Comparison of ENCODE assay signal across 8 mouse cellular contexts in the genomic region with DNA sequence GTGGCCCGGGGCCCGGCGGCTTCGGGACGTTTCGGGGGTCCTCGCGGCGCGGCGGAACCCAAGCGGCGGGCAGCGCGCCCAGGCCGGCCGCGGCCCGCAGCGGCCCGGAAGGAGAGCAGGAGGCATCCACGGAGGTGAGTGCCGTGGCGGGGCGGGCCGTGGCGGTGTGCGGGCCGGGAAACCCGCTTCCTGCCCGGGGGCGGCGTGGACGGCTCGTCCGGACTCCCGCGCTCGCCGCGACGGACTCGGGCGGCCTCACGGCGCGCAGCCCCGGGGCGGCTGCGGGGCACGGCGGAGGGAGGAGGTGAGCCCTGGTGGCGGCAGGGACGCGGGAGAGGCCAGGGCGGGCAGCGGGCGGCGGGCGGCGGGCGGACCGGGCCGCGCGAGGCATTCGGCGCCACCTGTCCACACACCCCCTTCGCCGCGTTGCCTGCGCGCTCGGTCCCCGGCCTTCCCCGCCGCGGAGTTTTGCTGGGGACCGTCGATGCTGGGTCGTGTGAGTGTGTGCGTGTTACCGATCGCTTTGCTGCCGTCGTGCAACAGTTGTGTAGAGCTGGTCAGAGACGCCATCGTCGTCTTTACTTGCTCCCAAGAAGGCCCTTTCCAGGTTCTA. TPM values are rescaled to one million over a fixed set of nuclear protein-coding genes. Genes with fewer than 3 reads are reported as not detected.
DNase-seq lines count a peak whose midpoint lies in the region; ATAC-seq and TF ChIP-seq lines count a peak whose summit lies in the region.

No protein-coding gene starts in this region.

- ATAC-seq in heart, embryonic 14.5 days (ENCODE audit: insufficient number of reproducible peaks, insufficient read depth, low FRiP score, low read depth): peak; percentile 39; the same call in 1 of the 2 replicates
- peak; percentile 54 for ATAC-seq in forebrain, embryonic 16.5 days

- peak overlapping the region; percentile 83 for H3K9ac ChIP-seq in heart, embryonic 14.5 days (ENCODE audit: low read length)
- H3K9ac ChIP-seq in forebrain, embryonic 16.5 days (replicated peaks; ENCODE audit: low read depth, low read length): peak overlapping the region; percentile 68

- TF ChIP-seq CTCF in brain, embryonic 14.5 days (IDR thresholded peaks at IDR 0.05; ENCODE audit: borderline replicate concordance, extremely low read depth, insufficient read depth, insufficient read length): no peak

- WGBS in heart, embryonic 14.5 days: under 1% methylated on average over 82 of the region's 89 CpGs
- under 1% methylated on average over 57 of the region's 89 CpGs for WGBS in forebrain, embryonic 16.5 days
- 1% methylated on average over 75 of the region's 89 CpGs for WGBS in midbrain, embryonic 10.5 days

- no peak for TF ChIP-seq POLR2A in brain, embryonic 14.5 days (IDR thresholded peaks at IDR 0.05; ENCODE audit: borderline replicate concordance, extremely low read depth, insufficient read depth, insufficient read length, poor library complexity, severe bottlenecking)

- DNase-seq in heart, adult 9 months (ENCODE audit: low spot score in 2 of 2): no peak
- peak; percentile 64 for DNase-seq in brain, embryonic 14.5 days (ENCODE audit: low read depth)
- peak; percentile 57 for DNase-seq in midbrain, embryonic 10.5 days (ENCODE audit: low spot score)
- no peak for DNase-seq in spleen, postnatal 14 days (ENCODE audit: low spot score in 2 of 2)
- DNase-seq in layer of hippocampus, postnatal 36 days: no peak
- DNase-seq in layer of hippocampus, postnatal 25 days (ENCODE audit: extremely low spot score in 1 of 2, low spot score in 1 of 2): no peak

- peak overlapping the region in 1 of 2 experiments; percentile 57; a peak in 2 of 4 replicates for H3K27ac ChIP-seq in heart, embryonic 14.5 days (replicated peaks in 1 of 2; ENCODE audit: control insufficient read depth in 1 of 2, insufficient read depth in 1 of 2, low read depth in 2 of 2, low read length in 2 of 2)
- peak overlapping the region; percentile 56; the same call in 1 of the 2 replicates for H3K27ac ChIP-seq in forebrain, embryonic 16.5 days (ENCODE audit: low read length)
- H3K27ac ChIP-seq in midbrain, embryonic 10.5 days (replicated peaks): peak overlapping the region; percentile 92

- peaks cover 66% of the 10 kb centered on the region for H3K27me3 ChIP-seq in heart, embryonic 14.5 days (ENCODE audit: control insufficient read depth, insufficient read depth, low read length)
- peaks cover 29% of the 10 kb centered on the region for H3K27me3 ChIP-seq in forebrain, embryonic 16.5 days (replicated peaks; ENCODE audit: control insufficient read depth, insufficient read depth, low read length)
- H3K27me3 ChIP-seq in midbrain, embryonic 10.5 days (ENCODE audit: low read depth, poor library complexity, severe bottlenecking): peaks cover 99% of the 10 kb centered on the region

- H3K4me3 ChIP-seq in heart, embryonic 14.5 days (ENCODE audit: control insufficient read depth in 1 of 2, insufficient read depth in 1 of 2, low read depth in 1 of 2, low read length in 2 of 2): peak overlapping the region; percentile 61 to 68
- peak overlapping the region; percentile 60 for H3K4me3 ChIP-seq in forebrain, embryonic 16.5 days (replicated peaks; ENCODE audit: low read length)
- H3K4me3 ChIP-seq in midbrain, embryonic 10.5 days: peak overlapping the region; percentile 75

- no peaks in the 10 kb centered on the region for H3K9me3 ChIP-seq in heart, embryonic 14.5 days (ENCODE audit: control insufficient read depth, low read length)
- H3K9me3 ChIP-seq in forebrain, embryonic 16.5 days (ENCODE audit: control insufficient read depth, low read length): no peaks in the 10 kb centered on the region
- H3K9me3 ChIP-seq in midbrain, embryonic 10.5 days (replicated peaks): no peaks in the 10 kb centered on the region

- H3K36me3 ChIP-seq in heart, embryonic 14.5 days (ENCODE audit: control insufficient read depth, insufficient read depth, low read length): no peaks in the 10 kb centered on the region
- no peaks in the 10 kb centered on the region for H3K36me3 ChIP-seq in forebrain, embryonic 16.5 days (ENCODE audit: control insufficient read depth, insufficient read depth)
- no peaks in the 10 kb centered on the region for H3K36me3 ChIP-seq in midbrain, embryonic 10.5 days

- H3K4me2 ChIP-seq in heart, embryonic 14.5 days (ENCODE audit: low read length): peak overlapping the region; percentile 75
- H3K4me2 ChIP-seq in forebrain, embryonic 16.5 days (ENCODE audit: low read length): peak overlapping the region; percentile 51

- 0 out of 4 replicates have a peak, but pooled peaks cover 0 to 3% of the 10 kb centered on the region in 2 experiments for H3K4me1 ChIP-seq in heart, embryonic 14.5 days (ENCODE audit: control insufficient read depth in 2 of 2, insufficient read depth in 2 of 2, low read length in 2 of 2)
- no peaks in the 10 kb centered on the region; the same call in 1 of the 2 replicates for H3K4me1 ChIP-seq in forebrain, embryonic 16.5 days (replicated peaks; ENCODE audit: control insufficient read depth, insufficient read depth, low read length)
- H3K4me1 ChIP-seq in midbrain, embryonic 10.5 days: peaks cover 19% of the 10 kb centered on the region

RNA-seq across cellular contexts. Expression of gene Zdbf2, which starts 0.4 kb away (rescaled TPM):
- 7.5 and 8.7 TPM in 2 replicates for polyA plus RNA-seq in heart, embryonic 14.5 days (2014; fragmentation: Nextera tagmentation; extraction: Ambion mirVana)
- polyA plus RNA-seq in brain, embryonic 14.5 days (2012; rRNA removed): 12.8 and 19.0 TPM in 2 replicates
- polyA plus RNA-seq in forebrain, embryonic 16.5 days (2015; fragmentation: Nextera tagmentation; extraction: Ambion mirVana): 24.4 and 29.0 TPM in 2 replicates
- polyA plus RNA-seq in midbrain, embryonic 10.5 days (2016; fragmentation: Nextera tagmentation; extraction: Ambion mirVana): 18.1 and 19.3 TPM in 2 replicates
- 10 to 100 TPM; 17.9 to 22.2 TPM for total RNA-seq in layer of hippocampus, postnatal 36 days (2021)
- total RNA-seq in layer of hippocampus, postnatal 25 days (2021): 10 to 100 TPM; 16.4 to 20.8 TPM

RNA-seq across cellular contexts. Expression of gene Gpr1, which starts 59.1 kb away (rescaled TPM):
- 0.09 and 0.20 TPM in 2 replicates for polyA plus RNA-seq in heart, embryonic 14.5 days (2014; fragmentation: Nextera tagmentation; extraction: Ambion mirVana)
- polyA plus RNA-seq in brain, embryonic 14.5 days (2012; rRNA removed): 0.26 and 0.45 TPM in 2 replicates
- polyA plus RNA-seq in forebrain, embryonic 16.5 days (2015; fragmentation: Nextera tagmentation; extraction: Ambion mirVana): 0.36 and 0.56 TPM in 2 replicates
- polyA plus RNA-seq in midbrain, embryonic 10.5 days (2016; fragmentation: Nextera tagmentation; extraction: Ambion mirVana): 0.25 and 0.30 TPM in 2 replicates
- total RNA-seq in layer of hippocampus, postnatal 36 days (2021): under 1 TPM; 0.62 to 0.63 TPM
- under 1 TPM; 0.38 to 0.52 TPM for total RNA-seq in layer of hippocampus, postnatal 25 days (2021)

Comparison
In these comparisons a context has a peak if more than half of its experiments do, and no peak if none do; other contexts are left out.
1. DNase-seq: peak in brain, embryonic 14.5 days (single experiment) and midbrain, embryonic 10.5 days (single experiment); none in heart, adult 9 months (0 of 2), spleen, postnatal 14 days (0 of 2), layer of hippocampus, postnatal 36 days (0 of 2) and layer of hippocampus, postnatal 25 days (0 of 2).
2. Peak in every context shown above with its lines, with median percentiles within 50 percentile points of each other: H3K4me3 ChIP-seq.